Mouse (Mus musculus) Patski (cell line): ENCODE measurements around the gene Pgpep1. TPM values are rescaled to one million over a fixed set of nuclear protein-coding genes. Genes with fewer than 3 reads are reported as not detected.

Experiments used
- ATAC-seq: fragments of 100-300 bp; one replicate; pipeline ENCODE4 v1.8.0; 2021
- CTCF ChIA-PET: fragments of 350-600 bp; sonication (Branson Sonifier 250); formaldehyde crosslinking; loops from one replicate; lab custom pipeline; 2022; ENCODE audit warnings: inconsistent platforms; lab: Charles Lee
- POLR2A ChIA-PET: fragments of 350-600 bp; sonication (Branson Sonifier 250); formaldehyde crosslinking; loops from one replicate; lab custom pipeline; 2022; ENCODE audit warnings: antibody characterized with exemption, inconsistent platforms; lab: Charles Lee
- DNase-seq: peaks from one replicate; pipeline ENCODE4 v3.0.0-alpha.2; 2011; ENCODE audit warnings: low read depth, low spot score
- H3K27me3 ChIP-seq: fragments of 371-371 bp; one replicate; pipeline ENCODE4 v1.5.1; 2021
- CTCF ChIP-seq: fragments of 100-300 bp; IDR thresholded peaks from one replicate; pipeline ENCODE4 v1.5.1; 2021
- in situ Hi-C: fragments of 300-500 bp; cut with MboI; formaldehyde crosslinking; loops from 3 replicates; pipeline ENCODE4 v1.11.1; 2018; ENCODE audit warnings: low pct_unique_long_range_greater_than_20kb, mixed read lengths
- polyA plus RNA-seq: library from polyadenylated mRNA; unstranded; gene quantifications from one replicate; pipeline ENCODE4 v1.2.3, GENCODE M21; 2021

Gene Pgpep1
- polyA plus RNA-seq, 1 experiment from 2014 or later = 116 TPM

DNA sequence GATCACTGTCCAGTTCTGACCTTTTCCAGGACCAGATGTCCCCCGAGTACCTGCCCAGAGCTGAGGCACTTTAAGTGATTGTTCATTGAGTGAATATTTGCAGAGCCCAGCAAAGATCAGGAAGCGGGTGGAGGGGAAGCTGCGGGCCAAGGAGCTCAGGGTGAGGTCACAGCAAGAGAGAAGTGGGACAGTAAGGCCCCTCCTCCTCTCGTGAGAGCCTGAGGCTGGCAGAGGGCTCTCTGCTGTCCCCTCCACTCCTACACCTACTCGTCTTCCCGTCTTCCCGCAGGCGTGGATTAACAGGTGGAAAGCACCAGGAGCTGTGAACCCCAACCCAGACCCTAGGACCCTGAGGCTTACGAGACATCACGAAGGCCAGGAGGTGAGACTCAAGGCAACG is 43.5 kb downstream of the Pgpep1 start:
- no peak for TF ChIP-seq CTCF
- ChIA-PET POLR2A (interaction anchor here (1.8 kb wide), 1 partner anchor 13 kb away, joined by 10 read pairs; no protein-coding TSS in a partner anchor), CTCF (interaction anchor here (1.2 to 1.5 kb wide), 2 partner anchors 8 to 84 kb away, joined by 3 to 6 read pairs; no protein-coding TSS in a partner anchor)
- no peaks in the 10 kb centered on the region for H3K27me3 ChIP-seq
- in situ Hi-C loops = loop anchor here (10.0 kb wide), 1 partner anchor 48 kb away; the partner anchor contains the start of gene Pgpep1
- ATAC-seq = no peak
- DNase-seq = no peak

DNA sequence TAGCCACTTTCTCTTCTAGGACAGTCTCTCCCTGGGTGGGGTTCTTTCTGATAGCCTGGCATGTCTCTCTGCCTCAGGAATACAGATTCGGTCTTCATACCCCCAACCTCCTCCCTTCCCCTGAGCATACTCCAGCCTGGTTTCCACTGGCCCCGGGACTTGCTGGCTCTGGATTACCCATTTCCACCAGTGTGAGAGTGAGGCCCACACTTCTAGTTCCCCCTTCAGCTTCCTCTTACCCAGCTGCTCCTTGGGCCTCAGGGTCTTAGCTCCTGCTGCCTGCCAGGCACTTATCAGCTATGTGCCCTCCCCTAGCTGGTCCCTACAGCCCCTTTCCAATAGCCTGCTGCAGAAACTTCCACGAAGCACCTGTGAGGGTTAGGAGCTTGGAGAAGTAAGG is 44.3 kb downstream of the Pgpep1 start, which contains the start of gene Lrrc25:
Gene Lrrc25 (plus strand): TSS at position 262 of the 400 bp plus-strand sequence.
- in situ Hi-C loops = loop anchor here (10.0 kb wide), 1 partner anchor 49 kb away; the partner anchor contains the start of gene Pgpep1
- DNase-seq (no peak), ATAC-seq (no peak)
- ChIA-PET POLR2A (interaction anchor here (1.8 kb wide), 1 partner anchor 14 kb away, joined by 10 read pairs; no protein-coding TSS in a partner anchor), CTCF (interaction anchor here (1.1 to 1.5 kb wide), 4 partner anchors 9 to 85 kb away, joined by 3 to 6 read pairs (median 4); no protein-coding TSS in a partner anchor)
- TF ChIP-seq CTCF = no peak
- no peaks in the 10 kb centered on the region for H3K27me3 ChIP-seq

DNA sequence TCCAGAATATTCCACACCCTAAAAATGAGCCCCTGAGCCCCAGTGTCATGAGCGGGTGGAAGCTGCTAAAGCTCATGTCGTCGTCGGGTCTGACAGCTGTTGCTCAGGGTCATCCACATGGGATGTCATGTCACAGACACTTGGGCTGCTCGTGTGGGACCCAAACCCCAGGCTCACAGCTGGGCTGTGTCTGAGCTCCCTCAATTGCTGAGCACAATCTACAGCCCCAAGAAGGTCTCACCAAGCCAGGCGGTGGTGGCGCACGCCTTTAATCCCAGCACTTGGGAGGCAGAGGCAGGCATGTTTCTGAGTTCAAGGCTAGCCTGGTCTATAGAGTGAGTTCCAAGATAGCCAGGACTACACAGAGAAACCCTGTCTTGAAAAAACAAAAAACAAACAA is 44.9 kb downstream of the Pgpep1 start:
- DNase-seq = no peak
- no peak for ATAC-seq
- ChIA-PET POLR2A (interaction anchor here (1.8 kb wide), 1 partner anchor 15 kb away, joined by 10 read pairs; no protein-coding TSS in a partner anchor), CTCF (interaction anchor here (1.1 to 1.5 kb wide), 3 partner anchors 10 to 53 kb away, joined by 3 to 6 read pairs (median 6); no protein-coding TSS in a partner anchor)
- in situ Hi-C loops = loop anchor here (10.0 kb wide), 1 partner anchor 50 kb away; the partner anchor contains the start of gene Pgpep1
- no peak for TF ChIP-seq CTCF
- H3K27me3 ChIP-seq = no peaks in the 10 kb centered on the region

DNA sequence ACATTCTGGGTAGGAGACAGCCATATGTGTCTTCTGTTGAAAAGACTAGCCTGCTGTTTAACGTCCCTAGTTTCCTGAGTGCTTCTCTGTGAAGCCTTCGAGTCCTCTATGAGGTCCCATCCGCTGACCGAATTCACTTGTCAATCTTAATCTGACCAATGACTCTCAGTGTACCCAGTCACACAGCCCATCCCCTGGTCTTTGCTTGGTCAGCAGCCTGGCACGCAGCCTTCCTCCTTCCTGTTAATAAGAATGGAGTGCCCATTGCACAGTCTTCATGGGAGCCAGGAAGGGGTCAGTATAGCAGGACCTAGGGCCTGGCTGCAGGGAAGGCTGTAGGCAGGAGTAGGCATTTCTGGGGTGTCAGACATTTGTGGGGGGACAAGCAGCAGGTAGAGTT is 45.7 kb downstream of the Pgpep1 start:
- ATAC-seq (no peak), DNase-seq (no peak)
- no peaks in the 10 kb centered on the region for H3K27me3 ChIP-seq
- TF ChIP-seq CTCF = no peak
- CTCF ChIA-PET = interaction anchor here (1.3 to 1.6 kb wide), 3 partner anchors 14 to 19 kb away, joined by 3 to 6 read pairs (median 3); no protein-coding TSS in a partner anchor
- POLR2A ChIA-PET = no interaction called here
- in situ Hi-C loops = loop anchor here (10.0 kb wide), 1 partner anchor 50 kb away; the partner anchor contains the start of gene Pgpep1

DNA sequence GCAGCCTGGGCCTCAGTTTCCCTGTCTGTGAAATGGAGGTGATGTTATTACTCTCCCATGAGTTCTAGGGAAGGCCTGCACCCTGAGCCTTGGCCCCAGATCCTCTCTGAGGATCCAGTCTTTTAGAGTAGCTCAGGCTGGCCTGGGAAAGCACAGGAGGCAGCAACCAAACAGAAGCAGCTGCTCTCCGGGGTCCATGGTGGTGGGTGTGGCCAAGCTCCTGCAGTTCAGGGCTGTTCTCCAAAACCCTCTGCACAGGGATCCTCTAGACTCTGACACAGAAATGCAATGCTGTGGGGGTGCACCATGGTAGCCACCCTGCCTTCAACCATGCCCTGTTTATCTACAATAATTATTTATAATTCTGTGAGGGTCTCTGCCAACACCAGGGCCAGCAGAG is 46.4 kb downstream of the Pgpep1 start:
- TF ChIP-seq CTCF = no peak
- ATAC-seq = no peak
- in situ Hi-C loops = loop anchor here (10.0 kb wide), 1 partner anchor 51 kb away; the partner anchor contains the start of gene Pgpep1
- no peaks in the 10 kb centered on the region for H3K27me3 ChIP-seq
- CTCF ChIA-PET = interaction anchor here (1.3 to 1.6 kb wide), 2 partner anchors 15 to 20 kb away, joined by 3 read pairs; no protein-coding TSS in a partner anchor
- POLR2A ChIA-PET = no interaction called here
- DNase-seq = no peak

DNA sequence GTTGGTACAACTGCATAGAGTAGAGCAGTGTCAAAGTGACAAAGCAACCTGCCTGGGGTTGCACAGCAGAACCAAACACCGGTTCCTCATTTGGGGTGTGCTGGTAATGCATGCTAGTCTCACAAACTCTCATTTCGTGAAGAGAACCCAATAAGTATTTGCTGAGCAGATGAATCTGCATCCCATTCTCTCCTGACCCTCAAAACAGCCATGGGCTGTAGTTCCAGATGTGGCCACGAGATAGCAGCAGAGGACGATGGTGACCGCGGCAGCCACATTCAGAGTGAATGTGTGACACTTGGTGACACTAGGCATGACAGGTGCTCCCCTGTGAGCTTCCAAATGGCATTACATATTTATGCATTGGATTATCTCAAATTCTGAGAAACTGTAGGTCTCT is 48.3 kb downstream of the Pgpep1 start:
- H3K27me3 ChIP-seq = no peaks in the 10 kb centered on the region
- ATAC-seq (no peak), DNase-seq (no peak)
- in situ Hi-C loops = loop anchor here (10.0 kb wide), 1 partner anchor 53 kb away; the partner anchor contains the start of gene Pgpep1
- CTCF ChIA-PET = interaction anchor here (0.8 to 3.5 kb wide), 16 partner anchors 9 to 67 kb away, joined by 3 to 21 read pairs (median 5); partner anchors contain the start of gene Lsm4
- TF ChIP-seq CTCF = no peak
- POLR2A ChIA-PET = interaction anchor here (0.7 to 2.6 kb wide), 5 partner anchors 12 to 47 kb away, joined by 3 to 11 read pairs (median 3); no protein-coding TSS in a partner anchor

DNA sequence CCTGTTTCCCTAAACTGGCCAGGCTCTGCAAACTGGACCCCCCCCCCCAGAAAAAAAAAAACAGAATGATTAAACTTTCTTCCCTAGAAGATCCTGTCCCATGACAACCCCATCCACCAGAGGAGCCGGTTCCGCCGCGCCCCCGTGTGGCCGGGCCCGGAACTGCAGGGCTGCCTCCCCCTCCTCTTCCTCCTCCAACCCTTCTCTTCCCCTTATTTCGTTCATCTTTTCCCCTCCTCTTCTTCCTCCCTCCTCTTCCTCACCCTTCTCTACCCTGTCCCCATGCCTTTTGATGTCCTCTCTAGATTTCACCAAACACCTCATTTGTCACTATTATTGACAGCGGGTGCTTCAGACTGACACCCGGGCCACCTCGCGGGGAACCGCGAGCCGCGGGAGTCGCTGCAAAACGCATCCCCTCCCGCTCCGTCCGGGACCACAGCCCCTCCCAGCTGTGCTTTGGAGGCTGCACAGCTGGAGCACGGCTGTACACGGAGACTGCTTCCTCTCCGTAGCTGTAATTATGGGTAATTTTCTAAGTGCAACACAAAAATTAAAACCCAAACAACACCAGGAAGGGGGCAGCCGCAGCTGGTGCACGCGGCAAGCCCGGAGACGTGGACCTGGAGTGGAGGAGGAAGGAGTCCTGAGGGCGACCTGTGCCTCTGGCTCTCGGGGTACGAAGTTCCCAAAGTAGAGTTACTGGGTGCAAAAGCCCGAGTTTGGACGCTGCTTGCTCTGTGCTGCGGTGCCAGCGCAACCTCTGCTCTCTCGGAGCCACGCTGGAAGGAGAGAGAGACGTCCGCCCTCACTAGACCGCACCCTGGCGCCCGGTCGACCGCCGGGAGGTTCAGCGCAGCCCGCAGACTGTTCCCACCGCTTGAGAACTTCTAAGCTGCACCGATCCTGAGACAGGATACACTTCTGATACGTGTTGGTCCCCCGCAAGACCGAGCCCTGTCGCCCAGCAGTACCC is 49.1 kb downstream of the Pgpep1 start:
- no peak for ATAC-seq
- TF ChIP-seq CTCF = no peak
- POLR2A ChIA-PET = interaction anchor here (0.7 to 2.6 kb wide), 7 partner anchors 13 to 87 kb away, joined by 3 to 11 read pairs (median 5); partner anchors contain the start of gene Jund

DNA sequence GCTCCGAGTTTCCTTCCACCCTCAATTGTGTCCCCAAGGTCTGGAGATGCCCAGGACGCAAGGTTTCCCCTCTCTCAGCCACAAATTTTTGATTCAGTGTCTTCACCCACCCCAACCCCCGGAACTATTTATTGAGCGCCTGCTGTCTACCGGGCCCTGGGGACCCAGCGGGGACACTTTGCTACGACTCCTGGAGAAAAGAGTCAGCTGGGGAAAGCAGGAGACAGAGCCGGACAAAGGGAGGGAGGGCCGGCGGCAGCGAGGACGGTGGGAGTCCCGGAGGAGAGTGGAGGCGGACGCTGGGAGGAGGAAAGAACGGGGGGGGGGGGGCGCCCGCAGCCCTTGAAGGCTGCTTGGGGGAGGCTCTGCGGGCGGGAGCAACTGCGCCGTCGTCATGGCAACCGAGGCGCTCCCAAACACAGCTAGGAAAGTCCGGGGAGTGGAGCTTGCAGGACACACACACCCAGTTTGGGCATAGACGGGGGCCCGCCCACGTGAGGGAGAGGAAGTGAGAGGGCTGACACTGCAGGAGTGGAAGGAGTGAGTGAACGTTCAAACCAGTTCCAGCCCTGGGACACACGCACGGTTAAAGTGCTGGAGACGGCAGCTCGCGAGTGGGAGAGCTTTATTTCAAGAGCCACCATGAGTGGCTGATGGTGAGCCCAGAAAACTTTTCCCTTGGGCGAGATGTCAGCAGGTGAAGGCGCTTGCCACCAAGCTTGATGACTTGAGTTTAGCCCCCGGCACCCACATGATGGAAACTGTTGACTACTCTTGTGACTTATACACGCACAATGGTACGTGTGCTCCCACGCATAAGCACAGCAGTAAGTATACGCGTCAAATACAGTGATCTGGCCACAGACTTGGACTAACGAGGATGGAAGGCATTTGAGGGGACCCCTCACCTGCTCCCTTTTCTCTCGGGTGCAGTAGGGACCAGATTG is 50.1 kb downstream of the Pgpep1 start:
- CTCF ChIA-PET = interaction anchor here (0.7 to 3.5 kb wide), 11 partner anchors 11 to 100 kb away, joined by 3 to 21 read pairs (median 5); partner anchors contain the start of gene Ell
- H3K27me3 ChIP-seq = no peaks in the 10 kb centered on the region
- in situ Hi-C loops = loop anchor here (10.0 kb wide), 1 partner anchor 55 kb away; the partner anchor contains the start of gene Pgpep1
- POLR2A ChIA-PET = interaction anchor here (0.6 to 2.6 kb wide), 20 partner anchors 19 to 772 kb away, joined by 3 to 11 read pairs (median 4); partner anchors contain the start of genes Ell, Fkbp8, Jund and Kxd1
- ATAC-seq (peak; percentile 54), DNase-seq (no peak)
- no peak for TF ChIP-seq CTCF

More for the DNA sequence above, 49.1 kb downstream of the Pgpep1 start:
- DNase-seq = no peak
- in situ Hi-C loops = loop anchor here (10.0 kb wide), 1 partner anchor 54 kb away; the partner anchor contains the start of gene Pgpep1
- H3K27me3 ChIP-seq = no peaks in the 10 kb centered on the region
- CTCF ChIA-PET = interaction anchor here (0.8 to 3.5 kb wide), 16 partner anchors 12 to 90 kb away, joined by 3 to 21 read pairs (median 5); partner anchors contain the start of gene Lsm4
